Mouse (Mus musculus): Measurements from ENCODE around the gene Kremen1. TPM values are rescaled to one million over a fixed set of nuclear protein-coding genes. Genes with fewer than 3 reads are reported as not detected.

The Kremen1 gene
- total RNA-seq (2021): 10 to 100 TPM; 14.7 to 14.8 TPM
- long read RNA-seq, experiment 1, full-length matches to known transcripts: 9 of 17 reads
- long read RNA-seq, experiment 1, partial matches to known transcripts: 4 of 17 reads
- long read RNA-seq, experiment 1, other reads (novel, unspliced or antisense): 4 of 17 reads
- long read RNA-seq, experiment 2, full-length matches to known transcripts: 8 of 15 reads
- long read RNA-seq, experiment 2, partial matches to known transcripts: 7 of 15 reads
- long read RNA-seq, experiment 2, other reads (novel, unspliced or antisense): 0 of 15 reads

DNA sequence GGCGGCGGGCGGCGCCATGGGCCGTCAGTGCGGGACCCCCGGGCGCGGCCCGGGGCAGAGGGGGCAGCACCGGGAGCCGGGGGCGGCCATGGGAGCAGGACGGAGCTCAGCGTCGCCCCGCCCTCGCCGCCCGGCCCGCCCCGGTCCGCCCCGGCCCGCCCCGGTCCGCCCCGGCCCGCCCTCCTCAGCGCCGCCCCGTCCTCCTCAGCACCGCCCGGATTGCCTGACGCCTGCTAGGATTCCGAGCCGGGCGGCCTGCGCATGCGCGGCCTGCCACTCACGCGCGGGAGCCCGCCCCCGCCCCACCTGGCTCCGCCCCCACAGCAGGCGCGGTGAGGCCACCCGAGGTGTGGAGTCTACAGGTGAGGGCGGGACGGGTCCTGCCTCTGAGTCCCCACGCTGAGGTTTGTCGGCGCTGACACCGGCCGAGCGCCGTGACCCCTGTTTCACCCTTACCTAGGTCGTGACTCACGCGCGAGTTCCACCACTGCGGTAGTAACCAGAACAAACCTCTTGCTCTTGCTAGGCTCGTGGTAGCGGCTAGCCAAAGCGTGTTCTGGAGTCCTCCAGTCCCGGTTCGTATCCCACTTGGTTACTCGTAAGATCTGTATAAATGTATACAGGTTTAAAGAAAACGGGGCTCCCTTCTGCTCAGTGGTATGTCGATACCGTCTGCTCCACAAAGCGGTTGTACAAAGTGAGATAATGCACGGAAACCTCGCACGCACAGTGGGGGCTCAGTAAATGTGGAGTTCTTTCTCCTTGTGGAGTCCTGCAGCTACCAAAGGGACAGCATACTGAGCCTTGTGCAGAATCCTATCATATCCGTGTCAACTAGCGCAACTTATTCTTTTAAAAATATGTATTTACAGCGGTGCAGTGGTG is at the start of gene Kremen1:
Kremen1 (minus strand) TSS at position 51 of the 885 bp plus-strand sequence.
- TF ChIP-seq CTCF (conservative IDR thresholded peaks at IDR 0.05): no peak
- Histone ChIP-seq H3K27ac (peak within 1 kb of the TSS; percentile 88), H3K4me3 (peak within 1 kb of the TSS; percentile 77)
- DNase-seq (ENCODE audit: low spot score in 2 of 2): peak; percentile 89 to 92

GRCm38 (mm10) chr11:5307024-5307905 is 45.9 kb upstream of the Kremen1 start:
- H3K4me3 ChIP-seq: no peak overlapping the region
- TF ChIP-seq CTCF (conservative IDR thresholded peaks at IDR 0.05): no peak
- no peak for DNase-seq (ENCODE audit: low spot score in 2 of 2)
- H3K27ac ChIP-seq: no peak overlapping the region

DNA sequence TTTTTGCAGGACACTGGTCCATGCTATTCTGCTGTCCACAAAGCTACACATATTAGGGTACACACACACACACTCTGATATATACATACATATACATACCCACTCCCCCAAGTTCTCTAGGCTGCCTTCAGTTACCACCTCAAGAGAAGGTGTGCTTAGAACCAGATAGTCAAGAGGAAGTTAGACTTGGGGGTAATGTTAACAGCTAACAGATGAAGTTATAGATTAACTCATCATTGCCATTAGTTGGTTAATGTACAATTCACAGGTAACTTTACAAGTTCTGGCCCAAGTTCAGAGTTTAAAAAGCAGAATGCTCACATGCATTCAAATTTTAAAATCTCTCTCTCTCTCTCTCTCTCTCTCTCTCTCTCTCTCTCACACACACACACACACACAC is 44.7 kb upstream of the Kremen1 start:
- no peak for TF ChIP-seq CTCF (conservative IDR thresholded peaks at IDR 0.05)
- DNase-seq (ENCODE audit: low spot score in 2 of 2): no peak
- Histone ChIP-seq H3K4me3 (no peak overlapping the region), H3K27ac (no peak overlapping the region)

- H3K27ac ChIP-seq: no peak overlapping the region
- no peak for DNase-seq (ENCODE audit: low spot score in 2 of 2)
- no peak for TF ChIP-seq CTCF (conservative IDR thresholded peaks at IDR 0.05)
- no peak overlapping the region for H3K4me3 ChIP-seq
These were observed 43.2 kb upstream of the Kremen1 start for GRCm38 (mm10) chr11:5304526-5304925.

GRCm38 (mm10) chr11:5298007-5298372 is 36.6 kb upstream of the Kremen1 start:
- H3K4me3 ChIP-seq: no peak overlapping the region
- H3K27ac ChIP-seq: peak overlapping the region; percentile 78
- TF ChIP-seq CTCF (conservative IDR thresholded peaks at IDR 0.05): no peak
- no peak for DNase-seq (ENCODE audit: low spot score in 2 of 2)

GRCm38 (mm10) chr11:5297148-5298006 is 36.0 kb upstream of the Kremen1 start:
- no peak for TF ChIP-seq CTCF (conservative IDR thresholded peaks at IDR 0.05)
- H3K27ac ChIP-seq: peak overlapping the region; percentile 78
- peak overlapping the region; percentile 5; the same call in 1 of the 2 replicates for H3K4me3 ChIP-seq
- no peak for DNase-seq (ENCODE audit: low spot score in 2 of 2)

DNA sequence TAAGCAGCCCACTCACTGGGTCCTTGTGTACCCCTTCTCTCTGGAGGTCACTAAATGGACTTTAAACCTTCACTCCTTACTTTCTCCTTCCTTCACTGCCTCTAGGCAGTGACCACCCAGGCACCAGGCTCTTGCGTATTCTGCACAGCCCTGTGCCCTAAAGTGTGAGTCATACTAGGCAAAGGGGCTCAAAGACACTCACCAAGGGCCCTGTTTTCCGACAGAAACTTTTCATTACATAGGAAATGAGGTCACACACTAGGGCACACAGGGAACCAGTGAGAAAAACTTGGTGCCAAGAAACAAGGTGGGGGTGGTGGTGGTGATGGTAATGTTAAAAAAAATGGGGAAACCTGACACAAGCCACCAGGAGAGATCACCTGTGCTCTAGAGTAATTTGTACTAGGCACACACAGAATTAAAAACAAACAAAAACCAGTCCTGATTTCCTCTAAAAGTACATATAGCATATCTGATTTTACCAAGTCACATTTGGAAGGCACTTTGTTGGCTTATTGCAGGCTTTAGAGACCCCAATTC is 35.3 kb upstream of the Kremen1 start:
- H3K27ac ChIP-seq: peak overlapping the region; percentile 65; the same call in 1 of the 2 replicates

DNA sequence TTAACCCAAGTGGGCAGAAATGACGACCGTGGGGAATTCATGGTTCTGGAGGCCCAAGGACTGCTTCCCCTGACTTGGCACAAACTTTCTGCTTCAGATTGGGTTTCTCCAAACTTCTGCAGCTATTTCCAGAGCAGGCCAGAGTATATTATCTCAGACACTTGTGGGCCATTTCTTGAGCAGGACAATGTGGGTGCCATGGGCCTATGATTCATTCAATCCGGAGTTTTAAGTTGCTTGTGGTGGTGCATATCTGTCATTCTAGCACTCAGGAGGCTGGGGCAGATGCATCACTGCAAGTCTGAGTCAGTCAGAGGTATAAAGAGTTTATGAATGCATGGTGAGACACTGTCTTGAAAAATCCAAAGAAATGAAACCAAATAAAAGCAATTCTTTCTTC is 33.4 kb upstream of the Kremen1 start:
- H3K27ac ChIP-seq: no peak overlapping the region
- DNase-seq (ENCODE audit: low spot score in 2 of 2): no peak
- H3K4me3 ChIP-seq: no peak overlapping the region
- no peak for TF ChIP-seq CTCF (conservative IDR thresholded peaks at IDR 0.05)

More for the DNA sequence above, 35.3 kb upstream of the Kremen1 start:
- TF ChIP-seq CTCF (conservative IDR thresholded peaks at IDR 0.05): no peak
- no peak overlapping the region for H3K4me3 ChIP-seq
- DNase-seq (ENCODE audit: low spot score in 2 of 2): no peak

DNA sequence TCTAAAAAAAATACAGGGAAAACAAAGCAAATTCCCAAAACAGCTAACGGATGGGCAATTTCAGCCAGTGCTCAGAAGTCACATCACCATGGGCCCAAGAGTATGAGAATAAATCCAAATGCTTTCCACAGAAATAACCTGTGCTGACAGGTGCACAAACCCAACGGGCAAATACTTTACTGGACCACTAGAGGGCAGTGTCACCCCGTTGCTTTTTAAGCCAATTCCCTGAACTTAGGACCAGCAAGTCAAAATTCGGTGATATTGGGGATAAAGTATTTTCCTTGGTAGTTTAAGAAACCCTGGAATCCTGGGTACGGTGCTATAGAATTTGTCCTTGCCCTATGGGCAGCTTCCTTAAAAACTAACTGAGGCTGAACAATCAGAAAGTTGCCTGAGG is 29.3 kb upstream of the Kremen1 start:
- peak; percentile 97 for TF ChIP-seq CTCF (conservative IDR thresholded peaks at IDR 0.05)
- peak; percentile 52 to 85 for DNase-seq (ENCODE audit: low spot score in 2 of 2)
- no peak overlapping the region for H3K27ac ChIP-seq
- no peak overlapping the region for H3K4me3 ChIP-seq

- Histone ChIP-seq H3K4me3 (no peak overlapping the region), H3K27ac (no peak overlapping the region; the same call in 1 of the 2 replicates)
- no peak for TF ChIP-seq CTCF (conservative IDR thresholded peaks at IDR 0.05)
- DNase-seq (ENCODE audit: low spot score in 2 of 2): no peak
These were observed 28.6 kb upstream of the Kremen1 start for GRCm38 (mm10) chr11:5289826-5290580.

DNA sequence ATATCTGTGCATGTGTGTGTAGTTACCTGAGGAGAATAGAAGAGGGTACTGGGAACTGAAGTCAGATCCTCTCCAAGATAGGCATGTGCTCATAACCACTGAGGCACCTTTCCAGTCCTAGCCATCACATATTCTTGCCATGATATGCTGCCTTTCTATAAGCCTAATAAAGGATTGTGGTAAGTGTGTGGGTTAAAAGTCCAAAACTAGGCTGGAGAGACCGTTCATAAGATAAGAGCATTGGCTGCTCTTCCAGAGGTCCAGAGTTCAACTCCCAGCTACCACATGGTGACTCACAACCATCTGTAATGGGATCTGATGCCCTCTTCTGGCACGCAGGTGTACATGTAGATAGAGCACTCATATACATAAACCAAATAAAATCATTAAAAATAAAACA is 22.6 kb upstream of the Kremen1 start:
- TF ChIP-seq CTCF (conservative IDR thresholded peaks at IDR 0.05): peak; percentile 44
- Histone ChIP-seq H3K4me3 (no peak overlapping the region), H3K27ac (no peak overlapping the region)
- DNase-seq (ENCODE audit: low spot score in 2 of 2): no peak
